Mouse (Mus musculus) layer of hippocampus, adult 9-11 months (tissue): ENCODE data around the gene Cd72.

Source experiments
- DNase-seq: peaks from one replicate; pipeline ENCODE4 v3.0.0; 2022

Gene Cd72

DNA sequence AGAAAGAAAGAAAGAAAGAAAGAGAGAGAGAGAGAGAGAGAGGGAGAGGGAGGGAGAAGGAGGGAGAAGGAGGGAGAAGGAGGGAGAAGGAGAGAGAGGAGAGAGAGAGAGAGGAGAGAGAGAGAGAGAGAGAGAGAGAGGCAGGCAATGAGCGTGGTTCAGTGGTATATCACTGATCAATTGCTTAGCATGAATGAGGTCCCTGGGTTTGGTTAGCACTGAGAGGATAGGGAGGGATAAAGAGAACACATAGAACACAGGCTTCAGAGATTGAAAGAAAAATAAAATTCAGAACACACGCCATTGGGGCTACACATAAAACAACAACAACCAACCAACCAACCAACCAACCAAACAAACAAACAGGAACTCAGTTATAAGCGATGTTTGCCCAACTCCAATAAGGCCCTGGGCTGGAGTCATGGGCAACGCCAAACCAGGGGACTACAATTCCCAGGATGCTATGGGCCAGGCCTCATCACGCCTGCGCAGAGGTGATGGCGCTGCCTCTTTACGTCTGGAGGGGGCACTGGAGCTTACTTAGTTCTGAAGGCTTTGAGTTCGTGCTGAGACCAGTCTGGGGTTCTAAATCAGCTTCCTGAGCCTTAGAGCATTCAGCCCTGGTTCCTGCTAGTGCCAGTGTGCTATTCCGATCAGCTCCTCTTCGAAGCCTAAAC is 23.6 kb upstream of the Cd72 start:
- DNase-seq = peak; percentile 92

DNA sequence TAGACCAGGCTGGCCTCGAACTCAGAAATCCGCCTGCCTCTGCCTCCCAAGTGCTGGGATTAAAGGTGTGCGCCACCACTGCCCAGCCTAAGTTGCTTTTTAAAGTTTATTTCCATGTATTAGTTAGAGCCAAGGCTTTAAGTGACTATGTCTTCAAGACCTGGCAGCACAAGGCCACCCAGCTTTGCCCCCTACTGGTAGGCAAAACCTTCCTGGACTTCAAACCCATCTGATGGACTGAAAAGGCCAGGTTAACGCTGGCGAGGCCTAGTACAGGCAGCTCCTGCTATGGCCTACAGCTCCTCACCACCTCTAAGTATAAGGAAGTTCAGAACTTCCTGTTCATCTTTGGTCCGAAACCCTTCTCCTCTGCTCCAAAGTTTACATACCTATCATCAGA is 22.2 kb upstream of the Cd72 start:
- DNase-seq = no peak

DNA sequence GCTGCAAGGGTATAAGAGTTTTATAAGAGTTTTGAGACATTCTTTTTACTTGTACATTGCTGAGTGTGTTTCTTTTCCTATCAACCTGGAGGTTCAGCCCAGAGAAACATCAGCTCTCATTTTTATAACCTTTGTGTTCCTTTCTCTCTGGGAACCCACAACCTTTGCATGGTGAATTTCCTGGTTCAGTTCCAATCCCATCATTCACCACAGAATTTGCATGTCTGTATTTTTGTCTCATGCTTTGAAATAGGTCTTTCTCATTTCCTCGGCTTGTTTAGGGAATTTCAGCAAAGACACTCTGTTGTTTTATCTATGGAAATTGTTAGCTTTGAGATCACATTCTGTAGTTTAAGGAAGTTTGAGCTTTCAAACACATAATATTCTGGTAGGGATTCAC is 19.2 kb upstream of the Cd72 start:
- DNase-seq = no peak

DNA sequence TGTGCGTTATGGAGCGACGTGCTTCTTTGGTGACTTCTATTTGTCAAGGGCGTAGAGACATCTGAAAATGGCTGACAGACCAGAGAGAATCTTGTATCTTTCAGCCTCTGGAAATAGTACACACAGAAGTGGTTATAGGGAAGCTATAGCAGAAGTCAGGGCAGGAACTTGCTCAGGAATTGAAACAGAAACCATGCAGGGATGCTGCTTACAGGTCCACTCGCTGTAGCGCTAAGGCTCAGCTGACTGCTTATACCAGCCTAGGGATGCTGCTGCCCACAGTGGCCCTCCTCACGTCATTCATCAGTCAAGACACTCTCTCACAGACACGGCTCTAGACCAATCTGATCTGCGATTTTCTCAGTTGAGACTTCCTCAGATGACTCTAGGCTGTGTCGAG is 15.9 kb upstream of the Cd72 start:
- DNase-seq = no peak

DNA sequence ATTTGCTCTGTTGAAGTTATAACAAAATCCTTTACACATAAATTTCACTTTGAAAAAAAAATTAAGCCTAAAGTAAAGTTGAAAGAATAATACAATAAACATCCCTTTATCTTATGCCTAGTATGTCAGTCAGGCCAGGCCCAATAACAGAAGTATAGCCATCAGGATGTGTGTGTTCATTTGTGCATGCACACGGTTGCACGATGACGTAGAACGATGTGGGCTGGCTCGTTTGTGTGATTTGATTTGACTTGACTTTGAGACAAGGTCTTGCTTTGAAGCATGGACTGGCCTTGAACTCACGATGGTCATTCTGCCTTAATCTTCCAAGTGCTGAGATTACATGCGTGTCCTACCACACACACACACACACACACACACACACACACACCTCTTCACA is 12.4 kb upstream of the Cd72 start:
- no peak for DNase-seq

DNA sequence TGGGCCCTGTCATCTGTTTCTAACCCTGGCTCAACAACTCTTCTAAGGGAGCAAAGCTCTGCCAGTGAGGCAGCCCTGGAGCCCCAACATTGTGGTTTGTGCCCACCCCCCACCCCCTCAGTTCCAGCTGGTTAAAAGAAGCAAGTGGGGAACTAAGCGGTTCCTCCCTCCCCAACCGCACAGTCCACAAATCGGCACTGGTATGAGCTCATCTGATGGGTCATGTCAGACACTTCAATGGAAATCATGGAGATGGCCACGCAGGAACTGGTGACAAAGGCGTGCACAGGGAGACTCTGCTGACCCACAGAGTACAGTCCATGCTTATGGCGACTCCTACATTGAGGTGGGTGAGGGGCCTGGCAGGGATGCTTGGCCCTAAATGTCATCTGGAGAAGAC is 11.5 kb upstream of the Cd72 start:
- no peak for DNase-seq

DNA sequence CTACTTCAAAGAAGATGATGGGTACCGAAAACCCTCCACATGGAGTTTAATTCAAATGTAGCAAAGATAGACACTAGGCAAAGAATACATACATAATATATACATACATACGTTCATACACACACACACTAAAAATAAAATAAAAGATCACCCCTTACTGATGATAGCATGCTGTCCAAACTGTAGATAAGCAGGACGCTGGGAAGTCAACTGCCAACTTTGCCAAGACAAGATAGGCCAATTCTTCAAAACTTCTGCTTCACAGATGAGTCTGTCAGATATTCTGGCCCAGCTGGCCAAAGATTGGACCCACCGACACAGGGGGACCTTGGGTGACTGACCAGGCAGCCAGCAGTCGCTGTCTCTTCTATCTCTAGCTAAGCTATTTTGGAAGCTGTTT is 8.7 kb upstream of the Cd72 start:
- no peak for DNase-seq

DNA sequence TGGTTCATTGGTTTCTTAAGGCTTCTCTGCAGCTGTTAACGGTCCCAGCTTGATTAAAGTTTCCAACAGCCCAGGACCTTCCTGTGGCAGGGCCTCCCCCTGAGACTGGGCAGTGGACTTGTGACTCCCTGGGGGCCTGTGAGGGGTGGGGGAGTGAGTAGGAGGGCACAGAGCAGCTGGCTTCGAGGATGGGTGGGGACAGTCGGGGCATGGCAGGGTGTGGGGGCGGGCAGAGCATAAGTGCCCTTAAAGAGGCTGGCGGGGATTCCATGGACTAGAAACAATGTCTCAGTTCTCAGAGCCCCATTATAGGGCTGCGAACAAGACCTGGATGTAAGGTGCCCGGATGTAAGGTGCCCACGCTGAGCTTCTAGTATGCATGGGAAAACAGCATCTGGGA is 2.7 kb upstream of the Cd72 start:
- DNase-seq = no peak

DNA sequence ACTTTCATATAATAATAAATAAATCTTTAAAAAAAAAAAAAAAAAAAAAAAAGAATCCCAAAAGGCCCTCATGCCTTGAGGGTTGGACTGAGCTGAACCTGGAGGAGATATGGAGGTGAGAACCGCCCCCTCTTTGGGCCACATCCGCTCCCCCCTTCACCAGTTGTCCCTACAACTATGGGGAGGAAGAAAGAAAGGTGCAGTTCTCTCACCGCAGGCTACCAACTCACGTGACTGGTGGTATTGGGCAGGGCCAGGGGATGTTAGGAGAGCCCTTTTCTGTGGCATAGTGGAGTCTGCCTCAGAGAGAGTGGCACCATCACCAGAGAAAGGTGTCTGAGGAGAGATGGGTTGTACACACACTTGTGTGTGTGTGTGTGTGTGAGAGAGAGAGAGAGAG is 2.0 kb upstream of the Cd72 start:
- no peak for DNase-seq

DNA sequence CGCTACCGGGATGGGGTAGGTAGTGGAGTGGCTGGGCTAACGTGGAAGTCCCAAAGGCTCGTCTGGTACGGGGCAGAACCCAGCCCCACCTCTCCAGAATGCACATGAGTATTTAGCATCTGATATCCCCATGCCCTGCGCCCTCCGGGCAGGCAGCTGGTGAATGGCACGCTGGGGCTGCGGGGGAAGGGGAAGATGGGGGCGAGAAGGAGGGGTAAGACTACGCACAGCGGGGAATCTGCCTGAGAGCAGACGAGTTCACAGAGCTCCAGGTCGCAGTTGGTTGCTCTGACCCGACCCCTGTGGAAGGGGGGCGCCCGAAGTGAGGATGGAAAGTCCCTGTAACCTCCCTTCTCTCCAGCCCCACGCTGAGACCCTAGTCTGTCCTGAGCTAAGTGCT is 1.0 kb downstream of the Cd72 start:
- no peak for DNase-seq

DNA sequence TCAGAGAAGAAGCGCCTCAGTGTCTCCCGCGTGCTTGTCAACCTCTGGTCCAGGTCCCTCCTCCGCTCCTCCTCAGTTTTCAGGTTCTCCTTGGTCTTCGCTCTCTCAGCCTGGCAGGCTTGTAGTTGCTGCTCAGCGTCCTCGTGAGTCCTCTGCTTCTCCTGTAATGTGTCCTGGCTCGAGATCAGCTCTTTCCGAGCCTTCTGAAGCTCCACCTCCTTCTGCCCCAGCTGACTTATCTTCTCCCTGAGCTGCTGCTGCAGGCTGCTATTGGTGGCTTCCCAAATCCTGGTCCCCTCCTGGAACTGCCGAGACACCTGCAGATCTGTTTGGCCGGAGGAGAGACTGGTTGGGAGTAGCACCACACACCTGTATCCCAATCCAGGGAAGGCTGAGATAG is 2.1 kb downstream of the Cd72 start:
- no peak for DNase-seq

DNA sequence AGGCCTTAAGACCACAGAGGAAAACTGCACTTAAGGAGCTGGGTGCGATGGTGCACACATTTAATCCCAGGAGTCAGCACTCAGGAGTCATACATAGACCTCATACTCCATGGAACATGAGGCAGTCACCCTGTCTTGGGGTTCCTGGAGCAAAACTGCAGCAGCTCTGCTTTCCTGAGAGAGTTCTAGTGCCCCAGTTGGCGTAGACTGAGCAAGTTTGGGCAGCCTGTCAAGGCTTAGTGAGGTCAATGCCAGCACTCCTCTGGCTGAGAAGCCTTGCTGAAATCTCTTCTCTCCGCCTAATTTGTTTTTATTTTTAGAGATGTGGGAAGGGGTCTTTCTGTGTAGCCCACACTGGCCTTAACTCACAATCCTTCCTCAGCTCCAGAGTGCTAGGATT is 5.9 kb downstream of the Cd72 start:
- DNase-seq = no peak

DNA sequence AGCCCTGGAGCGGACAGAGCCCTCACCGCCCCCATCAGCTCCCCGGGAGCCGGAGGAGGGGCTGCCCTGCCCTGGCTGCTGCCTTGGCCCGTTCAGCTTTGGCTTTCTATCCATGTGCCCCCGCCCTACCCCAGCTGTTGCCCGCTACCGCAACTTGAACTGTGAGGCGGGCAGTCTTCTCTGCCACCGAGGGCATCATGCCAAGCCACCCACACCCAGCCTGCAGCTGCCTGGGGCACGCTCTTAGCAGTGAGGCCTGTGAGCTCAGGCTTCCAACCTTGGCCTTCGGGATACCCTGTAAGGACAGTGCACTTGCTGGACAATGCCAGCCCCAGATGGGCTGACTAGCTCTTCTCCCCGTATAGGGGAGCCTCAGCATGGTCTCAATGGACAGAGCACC is 7.2 kb downstream of the Cd72 start:
- DNase-seq = no peak

DNA sequence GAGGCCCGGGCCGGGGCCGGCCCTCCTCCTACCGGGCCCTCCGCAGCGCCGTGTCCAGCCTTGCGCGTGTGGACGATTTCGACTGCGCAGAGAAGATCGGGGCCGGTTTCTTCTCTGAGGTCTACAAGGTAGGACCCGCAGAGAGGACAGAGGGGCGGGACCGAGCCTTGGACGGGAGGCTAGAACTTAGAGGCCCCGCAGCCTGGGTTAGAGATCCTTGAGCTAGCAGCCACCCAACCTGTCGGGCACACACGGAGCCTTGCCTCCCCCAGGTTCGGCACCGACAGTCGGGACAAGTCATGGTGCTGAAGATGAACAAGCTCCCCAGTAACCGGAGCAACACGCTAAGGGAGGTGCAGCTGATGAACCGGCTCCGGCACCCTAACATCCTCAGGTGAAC is 10.9 kb downstream of the Cd72 start:
- no peak for DNase-seq

DNA sequence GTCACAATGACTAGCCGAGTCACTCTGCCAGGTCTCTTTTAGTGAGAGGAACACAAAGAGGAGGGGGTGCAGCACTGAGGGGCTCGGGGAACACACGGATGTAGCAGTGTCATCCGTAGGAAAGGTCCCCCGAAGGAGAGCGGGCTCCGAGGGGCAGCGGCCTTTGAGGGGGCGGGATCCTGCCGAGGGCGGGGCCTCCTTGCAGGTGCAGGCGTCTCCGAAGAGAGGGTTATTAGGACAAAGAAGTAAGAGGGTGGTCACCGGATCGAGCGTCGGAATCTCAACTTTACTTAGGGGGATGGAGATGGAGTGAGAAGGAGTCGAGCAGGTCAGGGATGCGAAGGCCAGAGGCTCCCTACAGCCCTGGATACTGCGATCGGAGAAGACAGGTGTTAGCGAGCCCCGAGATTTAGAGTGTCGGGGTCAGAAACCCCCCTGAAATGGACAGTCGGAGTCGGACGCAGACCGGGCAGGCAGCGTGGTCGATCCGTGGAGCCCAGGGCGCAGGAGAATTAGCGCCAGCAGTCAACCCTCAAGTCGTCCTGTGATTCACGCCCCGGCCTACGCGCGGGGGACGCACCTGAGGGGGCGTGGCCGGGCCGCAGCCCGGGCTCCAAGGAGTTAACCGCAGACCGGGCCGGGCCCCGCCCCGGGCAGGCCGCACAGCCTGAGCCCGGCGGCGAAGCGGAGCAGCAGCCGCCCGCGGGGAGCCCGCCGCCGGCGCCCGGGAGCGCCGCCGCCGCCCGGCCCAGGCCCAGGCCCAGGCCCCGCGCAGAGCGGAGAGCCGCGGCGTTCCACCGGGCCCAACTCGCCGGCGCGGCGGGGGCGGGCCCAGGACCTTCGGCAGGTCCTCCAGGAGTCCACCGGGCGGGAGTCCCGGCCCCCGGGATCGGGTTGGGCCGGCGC is 11.7 kb downstream of the Cd72 start:
- DNase-seq = peak; percentile 75

DNA sequence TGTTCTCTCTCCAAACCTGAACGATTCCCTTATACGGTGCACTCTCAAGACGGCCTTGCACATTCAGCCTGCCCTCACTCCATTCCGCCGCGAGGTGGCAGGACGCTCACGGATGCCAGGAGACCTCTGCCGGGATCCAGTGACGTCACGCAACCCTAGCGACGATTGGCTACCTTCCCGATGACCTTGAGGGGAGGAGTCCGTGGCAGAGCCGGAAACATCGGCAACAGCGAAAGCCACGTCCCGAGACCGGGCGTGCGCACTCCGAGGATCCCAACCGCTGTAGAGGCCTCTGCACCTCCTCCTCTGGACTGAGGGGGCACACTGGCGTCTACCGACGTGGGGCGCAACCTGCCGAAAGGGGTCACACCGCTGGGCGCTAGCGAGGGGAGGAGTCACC is 12.4 kb downstream of the Cd72 start:
- DNase-seq = peak; percentile 99

DNA sequence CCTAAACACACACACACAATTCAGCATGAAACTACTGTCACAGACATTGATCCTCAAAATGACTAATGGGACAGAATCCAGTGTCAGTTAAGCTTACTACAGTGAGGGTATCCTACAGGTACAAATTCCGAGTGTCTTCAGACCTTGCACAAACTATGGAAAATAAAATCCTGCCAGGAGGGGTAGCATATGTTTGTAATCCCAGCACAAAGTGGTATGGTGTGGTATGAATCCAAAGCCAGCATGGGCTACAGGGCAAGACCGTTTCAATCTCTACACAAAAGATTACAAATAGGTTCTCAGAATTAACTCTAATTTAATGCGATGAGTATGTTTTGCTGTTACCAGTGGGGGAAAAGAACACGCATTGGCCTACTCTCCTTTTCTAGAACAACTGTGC is 12.8 kb downstream of the Cd72 start, which contains the start of gene Tesk1:
TSS of gene Tesk1 (plus strand) at position 301 of the 400 bp plus-strand sequence.
- DNase-seq = no peak

DNA sequence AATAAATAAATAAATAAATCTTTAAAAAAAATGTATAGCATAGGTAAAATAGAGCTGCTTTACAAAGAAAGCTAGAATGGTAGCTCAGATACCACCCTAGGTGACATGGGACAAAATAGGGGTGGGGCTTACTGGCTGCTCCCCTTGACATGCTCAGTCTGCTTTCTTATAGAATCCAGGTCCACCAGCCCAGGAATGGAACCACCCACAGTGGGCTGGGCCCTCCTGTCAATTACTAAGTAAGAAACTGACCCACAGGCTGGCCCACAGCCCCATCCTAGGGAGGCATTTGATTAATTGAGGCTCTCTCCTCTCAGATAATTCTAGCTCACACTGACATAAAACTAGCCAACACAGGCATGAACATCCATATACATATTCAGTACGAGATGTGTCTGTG is 21.6 kb downstream of the Cd72 start:
- DNase-seq = no peak

DNA sequence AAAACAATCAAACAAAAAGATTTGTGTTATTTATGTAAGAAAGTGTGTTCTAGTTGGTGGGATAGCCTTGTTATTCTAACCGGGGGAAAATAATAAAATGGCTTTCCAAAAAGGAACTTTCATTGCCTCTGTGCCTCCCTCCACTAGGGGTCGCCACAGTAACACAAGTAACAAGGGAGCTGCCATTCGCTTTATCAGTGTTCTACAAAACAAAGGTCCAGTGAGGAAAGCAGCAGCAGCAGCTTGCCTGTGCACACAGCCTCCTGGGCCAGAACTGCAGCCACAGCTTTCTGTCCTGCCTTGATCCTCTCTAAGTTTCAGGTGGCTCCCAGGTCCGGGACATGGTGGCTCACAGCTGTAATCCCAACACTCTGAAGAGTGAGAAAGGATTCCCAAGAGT is 22.7 kb downstream of the Cd72 start:
- DNase-seq = peak; percentile 85

DNA sequence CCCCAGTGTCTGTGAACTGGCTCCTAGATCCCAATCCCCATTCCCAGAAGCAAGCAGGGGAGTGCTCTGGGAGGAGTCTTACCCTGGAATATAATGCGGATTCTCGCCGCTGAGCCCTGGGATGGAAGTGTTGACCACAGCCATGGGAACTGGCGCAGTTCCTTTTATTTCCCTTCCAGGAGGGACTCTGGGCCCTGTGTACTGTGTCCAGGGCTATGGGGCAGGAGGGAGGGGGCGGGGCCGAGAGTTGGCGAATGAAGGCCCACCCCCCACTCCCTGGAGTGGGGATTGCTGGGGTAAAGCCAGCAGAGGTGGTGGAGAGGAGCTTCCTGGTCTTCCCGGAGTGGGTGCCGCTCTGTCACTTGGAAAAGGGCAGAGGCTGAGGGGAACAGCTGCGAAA is 25.5 kb downstream of the Cd72 start, which contains the start of gene Fam166b:
TSS of gene Fam166b (minus strand) at position 189 of the 400 bp plus-strand sequence.
- DNase-seq = no peak

DNA sequence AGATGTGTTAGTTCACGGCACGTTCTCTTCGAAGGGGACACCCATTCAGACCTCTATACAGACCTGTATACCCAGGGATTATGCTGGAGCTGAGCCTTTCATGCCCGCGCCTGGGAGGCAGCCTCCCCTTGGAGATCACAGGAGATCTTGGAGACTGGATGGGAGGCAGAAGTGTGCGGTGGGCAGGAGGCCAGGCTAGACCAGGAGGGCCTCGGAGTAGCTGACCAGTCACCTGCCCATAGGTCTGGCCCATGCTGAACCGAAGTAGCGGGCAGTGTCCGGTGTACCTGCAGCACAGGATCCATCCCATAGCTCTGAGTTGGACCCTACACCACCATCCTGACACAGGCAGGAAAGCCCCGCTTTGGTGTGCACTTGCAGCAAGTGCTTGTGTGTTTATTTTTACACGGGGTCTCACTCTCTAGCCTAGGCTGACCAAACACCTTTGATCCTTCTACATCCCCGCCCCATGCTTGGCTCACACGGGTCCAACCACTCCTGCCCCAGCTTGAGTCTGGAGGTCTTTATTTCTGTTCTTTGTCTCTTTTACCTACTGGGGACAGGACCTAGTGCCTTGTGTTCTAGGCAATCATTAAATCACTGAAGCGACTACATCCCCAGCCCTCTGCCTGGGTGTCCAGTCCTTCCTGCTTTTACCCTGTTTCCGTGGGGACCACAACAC is 26.1 kb downstream of the Cd72 start:
- no peak for DNase-seq

DNA sequence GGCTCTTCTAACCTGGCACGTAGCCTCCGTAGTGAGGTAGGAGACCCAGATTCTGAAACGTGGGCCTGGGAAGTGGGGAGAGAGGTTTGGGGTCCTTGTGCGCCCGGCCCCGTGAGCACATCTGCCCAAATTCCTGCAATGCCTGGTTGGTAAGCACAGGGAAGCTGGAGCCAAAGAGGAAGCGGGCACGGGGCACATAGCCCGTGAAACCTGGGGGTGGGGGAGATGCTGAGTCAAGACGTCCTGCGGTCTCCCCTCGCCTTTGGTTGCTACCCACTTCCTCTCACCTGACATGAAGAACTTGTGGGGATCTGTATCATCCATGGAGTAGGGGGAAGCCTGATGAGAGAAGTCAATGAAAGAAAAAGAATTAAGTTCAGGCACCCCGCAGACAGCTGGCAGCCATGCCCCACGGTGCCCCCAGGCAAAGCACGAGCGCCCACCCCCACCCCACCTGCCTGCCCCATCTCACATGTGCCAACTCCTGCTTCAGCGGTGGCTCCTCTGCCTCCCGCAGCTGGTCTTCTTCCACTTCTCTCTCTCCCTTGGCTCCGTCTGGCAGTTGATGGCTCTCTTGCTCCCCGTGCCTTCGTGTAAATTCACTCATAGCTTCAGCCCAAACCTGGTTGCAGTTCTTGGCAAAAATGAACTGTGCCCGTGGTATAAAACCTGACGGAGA is 26.8 kb downstream of the Cd72 start:
- DNase-seq = no peak

DNA sequence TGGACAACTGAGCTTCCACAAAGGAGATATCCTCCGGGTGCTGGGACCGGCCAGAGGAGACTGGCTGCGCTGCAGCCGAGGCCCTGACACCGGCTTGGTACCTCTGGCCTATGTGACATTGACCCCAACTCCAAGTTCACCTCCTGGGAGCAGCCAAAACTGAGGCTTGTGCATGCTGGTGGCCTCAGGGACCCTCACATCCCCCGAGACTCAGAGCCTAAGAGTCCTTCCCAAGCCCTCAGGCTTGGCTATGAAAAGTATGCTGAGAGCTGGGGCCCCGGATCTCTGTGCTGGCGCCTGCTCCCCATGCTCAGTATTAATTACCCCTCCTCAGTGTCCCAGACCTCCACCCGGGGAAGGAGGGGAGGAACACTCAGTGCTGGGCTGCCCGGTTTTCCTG is 27.9 kb downstream of the Cd72 start:
- no peak for DNase-seq
